Mouse (Mus musculus): ENCODE data around the gene Itln1. TPM values are rescaled to one million over a fixed set of nuclear protein-coding genes. Genes with fewer than 3 reads are reported as not detected.

The Itln1 gene
- polyA plus RNA-seq, 1 experiment, result not detected

GRCm38 (mm10) chr1:171502388-171503249 is 32.5 kb downstream of the Itln1 start:
- Histone ChIP-seq H3K36me3 (ENCODE audit: control insufficient read depth, insufficient read depth) (no peaks in the 10 kb centered on the region), H3ac (ENCODE audit: control insufficient read depth, insufficient read length) (no peak overlapping the region), H3K4me3 (peak overlapping the region; percentile 66), H3K27me3 (ENCODE audit: control insufficient read depth, insufficient read depth, insufficient read length) (no peaks in the 10 kb centered on the region), H3K79me2 (ENCODE audit: control insufficient read depth, insufficient read depth) (peaks cover 3% of the 10 kb centered on the region), H3K4me2 (ENCODE audit: low read depth) (peak overlapping the region; percentile 77)
- TF ChIP-seq REST (IDR thresholded peaks at IDR 0.05; ENCODE audit: insufficient read depth, insufficient read length) (no peak), CEBPB (IDR thresholded peaks at IDR 0.05; ENCODE audit: insufficient read depth, poor library complexity, severe bottlenecking) (peak; percentile 46; the same call in 1 of the 2 replicates)

GRCm38 (mm10) chr1:171501636-171502080 is 33.4 kb downstream of the Itln1 start:
- Histone ChIP-seq H3K4me2 (ENCODE audit: low read depth) (peak overlapping the region; percentile 65), H3ac (ENCODE audit: control insufficient read depth, insufficient read length) (no peak overlapping the region), H3K79me2 (ENCODE audit: control insufficient read depth, insufficient read depth) (peaks cover 3% of the 10 kb centered on the region), H3K27me3 (ENCODE audit: control insufficient read depth, insufficient read depth, insufficient read length) (no peaks in the 10 kb centered on the region), H3K36me3 (ENCODE audit: control insufficient read depth, insufficient read depth) (no peaks in the 10 kb centered on the region), H3K4me3 (no peak overlapping the region)
- no peak for TF ChIP-seq TCF12 (IDR thresholded peaks at IDR 0.05; ENCODE audit: insufficient read depth, poor library complexity, severe bottlenecking)
- TF ChIP-seq TCF3 (IDR thresholded peaks at IDR 0.05; ENCODE audit: insufficient read length, low read depth), result no peak
- TF ChIP-seq POLR2A (IDR thresholded peaks at IDR 0.05; ENCODE audit: insufficient read length, low read depth), result no peak
- TF ChIP-seq POLR2AphosphoS2 (IDR thresholded peaks at IDR 0.05; ENCODE audit: insufficient read length, low read depth), result no peak
- no peak for TF ChIP-seq MAX (IDR thresholded peaks at IDR 0.05; ENCODE audit: low read depth)

- Histone ChIP-seq H3ac (ENCODE audit: control insufficient read depth, insufficient read length) (no peak overlapping the region), H3K4me2 (ENCODE audit: low read depth) (peak overlapping the region; percentile 65), H3K4me3 (no peak overlapping the region), H3K79me2 (ENCODE audit: control insufficient read depth, insufficient read depth) (peaks cover 3% of the 10 kb centered on the region), H3K36me3 (ENCODE audit: control insufficient read depth, insufficient read depth) (no peaks in the 10 kb centered on the region), H3K27me3 (ENCODE audit: control insufficient read depth, insufficient read depth, insufficient read length) (no peaks in the 10 kb centered on the region)
- no peak for TF ChIP-seq E2F4 (IDR thresholded peaks at IDR 0.05; ENCODE audit: insufficient read depth)
- no peak for TF ChIP-seq POLR2A (IDR thresholded peaks at IDR 0.05; ENCODE audit: insufficient read length, low read depth)
- no peak for TF ChIP-seq CEBPB (IDR thresholded peaks at IDR 0.05; ENCODE audit: insufficient read depth, poor library complexity, severe bottlenecking)
- TF ChIP-seq MYOG (IDR thresholded peaks at IDR 0.05; ENCODE audit: control insufficient read depth in 1 of 3, insufficient read depth in 1 of 3, insufficient read length in 2 of 3, low read depth in 2 of 3), result no peak
Measured at GRCm38 (mm10) chr1:171501016-171501610, 34.0 kb downstream of the Itln1 start.

- Histone ChIP-seq H3K27me3 (ENCODE audit: control insufficient read depth, insufficient read depth, insufficient read length) (no peaks in the 10 kb centered on the region), H3K4me2 (ENCODE audit: low read depth) (no peak overlapping the region), H3K4me3 (no peak overlapping the region), H3K79me2 (ENCODE audit: control insufficient read depth, insufficient read depth) (peaks cover 3% of the 10 kb centered on the region), H3K36me3 (ENCODE audit: control insufficient read depth, insufficient read depth) (no peaks in the 10 kb centered on the region), H3ac (ENCODE audit: control insufficient read depth, insufficient read length) (no peak overlapping the region)
- TF ChIP-seq POLR2AphosphoS2 (IDR thresholded peaks at IDR 0.05; ENCODE audit: insufficient read length, low read depth), result no peak
- TF ChIP-seq SRF (IDR thresholded peaks at IDR 0.05; ENCODE audit: control insufficient read depth, insufficient read length, low read depth), result no peak
- no peak for TF ChIP-seq REST (IDR thresholded peaks at IDR 0.05; ENCODE audit: insufficient read depth, insufficient read length)
- TF ChIP-seq MYOG (IDR thresholded peaks at IDR 0.05; ENCODE audit: control insufficient read depth in 1 of 3, insufficient read depth in 1 of 3, insufficient read length in 2 of 3, low read depth in 2 of 3), result no peak
- no peak for TF ChIP-seq TCF12 (IDR thresholded peaks at IDR 0.05; ENCODE audit: insufficient read depth, poor library complexity, severe bottlenecking)
- no peak for TF ChIP-seq E2F4 (IDR thresholded peaks at IDR 0.05; ENCODE audit: insufficient read depth)
- TF ChIP-seq TCF3 (IDR thresholded peaks at IDR 0.05; ENCODE audit: insufficient read length, low read depth), result no peak
- no peak for TF ChIP-seq USF1 (IDR thresholded peaks at IDR 0.05; ENCODE audit: low read depth)
- TF ChIP-seq CEBPB (IDR thresholded peaks at IDR 0.05; ENCODE audit: insufficient read depth, poor library complexity, severe bottlenecking), result no peak
- TF ChIP-seq POLR2A (IDR thresholded peaks at IDR 0.05; ENCODE audit: insufficient read length, low read depth), result no peak
Measured at GRCm38 (mm10) chr1:171499856-171500255, 35.2 kb downstream of the Itln1 start.

- Histone ChIP-seq H3ac (ENCODE audit: control insufficient read depth, insufficient read length) (no peak overlapping the region), H3K27me3 (ENCODE audit: control insufficient read depth, insufficient read depth, insufficient read length) (no peaks in the 10 kb centered on the region), H3K4me2 (ENCODE audit: low read depth) (no peak overlapping the region), H3K79me2 (ENCODE audit: control insufficient read depth, insufficient read depth) (no peaks in the 10 kb centered on the region), H3K4me3 (no peak overlapping the region), H3K36me3 (ENCODE audit: control insufficient read depth, insufficient read depth) (no peaks in the 10 kb centered on the region)
- TF ChIP-seq POLR2A (IDR thresholded peaks at IDR 0.05; ENCODE audit: insufficient read length, low read depth) (no peak), E2F4 (IDR thresholded peaks at IDR 0.05; ENCODE audit: insufficient read depth) (no peak), TCF12 (IDR thresholded peaks at IDR 0.05; ENCODE audit: insufficient read depth, poor library complexity, severe bottlenecking) (no peak), USF1 (IDR thresholded peaks at IDR 0.05; ENCODE audit: low read depth) (no peak), CEBPB (IDR thresholded peaks at IDR 0.05; ENCODE audit: insufficient read depth, poor library complexity, severe bottlenecking) (no peak), MYOD1 (IDR thresholded peaks at IDR 0.05; ENCODE audit: control insufficient read depth in 1 of 3, insufficient read length in 2 of 3, low read depth in 2 of 3) (no peak), MYOG (IDR thresholded peaks at IDR 0.05; ENCODE audit: control insufficient read depth in 1 of 3, insufficient read depth in 1 of 3, insufficient read length in 2 of 3, low read depth in 2 of 3) (no peak), POLR2AphosphoS2 (IDR thresholded peaks at IDR 0.05; ENCODE audit: insufficient read length, low read depth) (no peak), SRF (IDR thresholded peaks at IDR 0.05; ENCODE audit: control insufficient read depth, insufficient read length, low read depth) (no peak), TCF3 (IDR thresholded peaks at IDR 0.05; ENCODE audit: insufficient read length, low read depth) (no peak), MAX (IDR thresholded peaks at IDR 0.05; ENCODE audit: low read depth) (no peak), REST (IDR thresholded peaks at IDR 0.05; ENCODE audit: insufficient read depth, insufficient read length) (no peak)
Measured at GRCm38 (mm10) chr1:171495371-171495770, 39.7 kb downstream of the Itln1 start.

All from myocyte (in vitro differentiated cells).